Mouse (Mus musculus) stomach, embryonic 15.5 days (tissue): ENCODE data around the gene Smarcd1. TPM values are rescaled to one million over a fixed set of nuclear protein-coding genes. Genes with fewer than 3 reads are reported as not detected.

Source experiments
- ATAC-seq: fragments of 200-750 bp; cut with Nextera tagmentation; 2 replicates; pipeline ENCODE4 v1.8.0; 2017; ENCODE audit warnings: low read depth, moderate number of reproducible peaks, moderate TSS enrichment; ENCODE audit not compliant: insufficient read depth, low FRiP score
- H3K27ac ChIP-seq: fragments of 300-500 bp; sonication (generic); 2 replicates; pipeline ENCODE4 v1.5.1; 2015; ENCODE audit warnings: mild to moderate bottlenecking, inconsistent platforms
- H3K27me3 ChIP-seq: fragments of 300-500 bp; sonication (generic); replicated peaks from 2 replicates; pipeline ENCODE4 v1.6.1; 2015; ENCODE audit warnings: inconsistent platforms
- H3K36me3 ChIP-seq: fragments of 300-500 bp; sonication (generic); 2 replicates; pipeline ENCODE4 v1.6.1; 2015; ENCODE audit warnings: inconsistent platforms
- H3K4me1 ChIP-seq: fragments of 300-500 bp; sonication (generic); 2 replicates; pipeline ENCODE4 v1.6.1; 2015; ENCODE audit warnings: inconsistent platforms
- H3K4me2 ChIP-seq: fragments of 300-500 bp; sonication (generic); 2 replicates; pipeline ENCODE4 v1.6.1; 2015; ENCODE audit warnings: mild to moderate bottlenecking, inconsistent platforms
- H3K4me3 ChIP-seq: fragments of 300-500 bp; sonication (generic); replicated peaks from 2 replicates; pipeline ENCODE4 v1.5.1; 2015; ENCODE audit warnings: inconsistent platforms
- H3K9ac ChIP-seq: fragments of 300-500 bp; sonication (generic); 2 replicates; pipeline ENCODE4 v1.6.1; 2015; ENCODE audit warnings: inconsistent platforms
- H3K9me3 ChIP-seq: fragments of 300-500 bp; sonication (generic); 2 replicates; pipeline ENCODE4 v1.6.1; 2016; ENCODE audit warnings: inconsistent platforms
- WGBS: fragments of 180-500 bp; shearing (Covaris S2); methylation state at CpG from one replicate; pipeline ENCODE4 v1.1.7; 2015; 5-methylcytosine and 5-hydroxymethylcytosine counted together
- polyA plus RNA-seq: library from polyadenylated mRNA; unstranded; fragments of >200 nt; fragmentation: Nextera tagmentation; extraction: Ambion mirVana; gene quantifications from 2 replicates; pipeline ENCODE4 v1.2.1, GENCODE M21; 2015

Smarcd1 gene
- polyA plus RNA-seq, 1 experiment from 2014 or later, result 24.1 TPM

- no peak overlapping the region for H3K9ac ChIP-seq
- H3K9me3 ChIP-seq, result no peaks in the 10 kb centered on the region
- H3K4me3 ChIP-seq, result no peak overlapping the region
- peaks cover 14% of the 10 kb centered on the region for H3K4me1 ChIP-seq
- no peak overlapping the region for H3K4me2 ChIP-seq
- peaks cover 59% of the 10 kb centered on the region for H3K27me3 ChIP-seq
- no peaks in the 10 kb centered on the region for H3K36me3 ChIP-seq
- WGBS, result 0% methylated on average over 1 of the region's 1 CpGs
- ATAC-seq, result no peak
- no peak overlapping the region for H3K27ac ChIP-seq
These were observed 32.5 kb upstream of the Smarcd1 start for GRCm38 (mm10) chr15:99669392-99669791.

GRCm38 (mm10) chr15:99670154-99670821, 31.6 kb upstream of the Smarcd1 start, which contains the start of gene Asic1:
TSS of gene Asic1 (plus strand) at chr15:99670368.
- peak; percentile 67 for ATAC-seq

GRCm38 (mm10) chr15:99670964-99671670, 30.8 kb upstream of the Smarcd1 start:
- H3K9ac ChIP-seq, result peak overlapping the region; percentile 25; the same call in 1 of the 2 replicates
- H3K4me1 ChIP-seq, result 0 out of 2 replicates have a peak, but pooled peaks cover 5% of the 10 kb centered on the region
- ATAC-seq, result no peak
- peaks cover 49% of the 10 kb centered on the region for H3K27me3 ChIP-seq
- H3K36me3 ChIP-seq, result no peaks in the 10 kb centered on the region
- WGBS, result 13% methylated on average over 14 of the region's 17 CpGs
- peak overlapping the region; percentile 97 for H3K4me2 ChIP-seq
- H3K9me3 ChIP-seq, result no peaks in the 10 kb centered on the region
- H3K4me3 ChIP-seq, result peak overlapping the region; percentile 51
- no peak overlapping the region for H3K27ac ChIP-seq

More at GRCm38 (mm10) chr15:99670154-99670821, 31.6 kb upstream of the Smarcd1 start, which contains the start of gene Asic1:
- H3K27me3 ChIP-seq, result peaks cover 55% of the 10 kb centered on the region
- H3K27ac ChIP-seq, result no peak within 1 kb of the TSS
- H3K9me3 ChIP-seq, result no peaks in the 10 kb centered on the region
- H3K4me2 ChIP-seq, result peak within 1 kb of the TSS; percentile 97
- H3K4me1 ChIP-seq, result 0 out of 2 replicates have a peak, but pooled peaks cover 5% of the 10 kb centered on the region
- under 1% methylated on average over 60 of the region's 74 CpGs for WGBS
- H3K4me3 ChIP-seq, result peak within 1 kb of the TSS; percentile 51
- peak within 1 kb of the TSS; percentile 25; the same call in 1 of the 2 replicates for H3K9ac ChIP-seq
- no peaks in the 10 kb centered on the region for H3K36me3 ChIP-seq

GRCm38 (mm10) chr15:99671783-99672182, 30.1 kb upstream of the Smarcd1 start:
- ATAC-seq, result no peak
- H3K9me3 ChIP-seq, result no peaks in the 10 kb centered on the region
- 0 out of 2 replicates have a peak, but pooled peaks cover 5% of the 10 kb centered on the region for H3K4me1 ChIP-seq
- no peak overlapping the region for H3K9ac ChIP-seq
- 0 out of 2 replicates have a peak overlapping the region, but pooled peaks have one; percentile 2 for H3K4me3 ChIP-seq
- H3K4me2 ChIP-seq, result no peak overlapping the region
- 67% methylated on average over 14 of the region's 14 CpGs for WGBS
- H3K36me3 ChIP-seq, result no peaks in the 10 kb centered on the region
- H3K27ac ChIP-seq, result no peak overlapping the region
- peaks cover 42% of the 10 kb centered on the region for H3K27me3 ChIP-seq

GRCm38 (mm10) chr15:99674866-99675265, 27.1 kb upstream of the Smarcd1 start:
- H3K27ac ChIP-seq, result no peak overlapping the region
- WGBS, result 92% methylated on average over 3 of the region's 3 CpGs
- no peak for ATAC-seq
- H3K36me3 ChIP-seq, result no peaks in the 10 kb centered on the region
- H3K4me2 ChIP-seq, result no peak overlapping the region
- H3K9me3 ChIP-seq, result no peaks in the 10 kb centered on the region
- peaks cover 26% of the 10 kb centered on the region for H3K27me3 ChIP-seq
- peaks cover 10% of the 10 kb centered on the region; the same call in 1 of the 2 replicates for H3K4me1 ChIP-seq
- no peak overlapping the region for H3K4me3 ChIP-seq
- H3K9ac ChIP-seq, result no peak overlapping the region

GRCm38 (mm10) chr15:99677089-99677488, 24.8 kb upstream of the Smarcd1 start:
- peaks cover 15% of the 10 kb centered on the region for H3K27me3 ChIP-seq
- no peak for ATAC-seq
- H3K4me1 ChIP-seq, result peaks cover 5% of the 10 kb centered on the region; the same call in 1 of the 2 replicates
- no peaks in the 10 kb centered on the region for H3K9me3 ChIP-seq
- WGBS, result 37% methylated on average over 8 of the region's 8 CpGs
- no peaks in the 10 kb centered on the region for H3K36me3 ChIP-seq
- H3K27ac ChIP-seq, result no peak overlapping the region
- H3K4me3 ChIP-seq, result no peak overlapping the region
- no peak overlapping the region for H3K9ac ChIP-seq
- H3K4me2 ChIP-seq, result no peak overlapping the region

GRCm38 (mm10) chr15:99678063-99678800, 23.7 kb upstream of the Smarcd1 start:
- Histone ChIP-seq H3K9ac (no peak overlapping the region), H3K4me2 (no peak overlapping the region), H3K4me1 (peaks cover 5% of the 10 kb centered on the region; the same call in 1 of the 2 replicates), H3K4me3 (no peak overlapping the region), H3K27ac (no peak overlapping the region), H3K36me3 (no peaks in the 10 kb centered on the region), H3K9me3 (no peaks in the 10 kb centered on the region), H3K27me3 (peaks cover 7% of the 10 kb centered on the region)
- ATAC-seq, result no peak
- WGBS, result 15% methylated on average over 13 of the region's 13 CpGs

GRCm38 (mm10) chr15:99679008-99679407, 22.9 kb upstream of the Smarcd1 start:
- ATAC-seq, result no peak
- no peaks in the 10 kb centered on the region for H3K9me3 ChIP-seq
- no peak overlapping the region for H3K27ac ChIP-seq
- WGBS, result 66% methylated on average over 7 of the region's 7 CpGs
- no peak overlapping the region for H3K4me3 ChIP-seq
- H3K4me1 ChIP-seq, result peaks cover 5% of the 10 kb centered on the region; the same call in 1 of the 2 replicates
- no peak overlapping the region for H3K9ac ChIP-seq
- H3K27me3 ChIP-seq, result no peaks in the 10 kb centered on the region; the same call in 1 of the 2 replicates
- no peaks in the 10 kb centered on the region for H3K36me3 ChIP-seq
- no peak overlapping the region for H3K4me2 ChIP-seq

GRCm38 (mm10) chr15:99682880-99683279, 19.0 kb upstream of the Smarcd1 start:
- Histone ChIP-seq H3K9ac (no peak overlapping the region), H3K4me1 (peaks cover 5% of the 10 kb centered on the region; the same call in 1 of the 2 replicates), H3K27ac (no peak overlapping the region), H3K4me2 (no peak overlapping the region), H3K9me3 (no peaks in the 10 kb centered on the region), H3K4me3 (no peak overlapping the region), H3K36me3 (no peaks in the 10 kb centered on the region), H3K27me3 (no peaks in the 10 kb centered on the region)
- WGBS, result 90% methylated on average over 7 of the region's 7 CpGs
- ATAC-seq, result no peak

GRCm38 (mm10) chr15:99684156-99684555, 17.8 kb upstream of the Smarcd1 start:
- H3K9me3 ChIP-seq, result no peaks in the 10 kb centered on the region
- H3K4me1 ChIP-seq, result no peaks in the 10 kb centered on the region

GRCm38 (mm10) chr15:99688712-99689111, 13.2 kb upstream of the Smarcd1 start:
- H3K4me3 ChIP-seq, result no peak overlapping the region
- no peak overlapping the region for H3K4me2 ChIP-seq
- no peaks in the 10 kb centered on the region for H3K9me3 ChIP-seq
- no peak overlapping the region for H3K9ac ChIP-seq
- ATAC-seq, result no peak
- no peaks in the 10 kb centered on the region for H3K36me3 ChIP-seq
- no peaks in the 10 kb centered on the region for H3K4me1 ChIP-seq
- H3K27me3 ChIP-seq, result peaks cover 12% of the 10 kb centered on the region; the same call in 1 of the 2 replicates
- H3K27ac ChIP-seq, result no peak overlapping the region
- WGBS, result 11% methylated on average over 4 of the region's 4 CpGs

More at GRCm38 (mm10) chr15:99684156-99684555, 17.8 kb upstream of the Smarcd1 start:
- ATAC-seq, result no peak
- H3K4me2 ChIP-seq, result no peak overlapping the region
- 79% methylated on average over 5 of the region's 5 CpGs for WGBS
- no peaks in the 10 kb centered on the region for H3K36me3 ChIP-seq
- H3K27ac ChIP-seq, result no peak overlapping the region
- H3K4me3 ChIP-seq, result no peak overlapping the region
- no peak overlapping the region for H3K9ac ChIP-seq
- no peaks in the 10 kb centered on the region for H3K27me3 ChIP-seq
